Mouse (Mus musculus) lung, adult 2 months (tissue): ENCODE data around the gene Snrpd3. TPM values are rescaled to one million over a fixed set of nuclear protein-coding genes. Genes with fewer than 3 reads are reported as not detected.
"Not testable (repeated sequence)": the region's sequence is repeated elsewhere in the genome, so short reads cannot be mapped to it uniquely, and the experiment has no call there.

Experiments
- DNase-seq: peaks from one replicate; pipeline ENCODE4 v3.0.0; 2022
- H3K4me1 ChIP-seq: fragments of 200-500 bp; 2 replicates; pipeline ENCODE4 v1.6.1; 2011; ENCODE audit warnings: low read length; ENCODE audit not compliant: control insufficient read depth, insufficient read depth
- H3K4me3 ChIP-seq: fragments of 200-500 bp; replicated peaks from 2 replicates; pipeline ENCODE3; 2011; ENCODE audit warnings: low read depth, mild to moderate bottlenecking, control low read depth, low read length; ENCODE audit errors: extremely low read depth
- CTCF ChIP-seq: fragments of 200-500 bp; IDR thresholded peaks from 2 replicates; pipeline ENCODE4 v1.5.1; 2011; ENCODE audit warnings: mild to moderate bottlenecking, low read length, control low read depth; ENCODE audit not compliant: insufficient read depth
- POLR2A ChIP-seq: fragments of 200-500 bp; IDR thresholded peaks from 2 replicates; pipeline ENCODE4 v1.6.1; 2011; ENCODE audit warnings: low read depth, mild to moderate bottlenecking, control low read depth, low read length, borderline replicate concordance; ENCODE audit errors: extremely low read depth
- WGBS: fragments of 180-500 bp; shearing (Covaris S2); methylation state at CpG from one replicate; pipeline ENCODE4 v1.1.7; 2018; 5-methylcytosine and 5-hydroxymethylcytosine counted together
- polyA plus RNA-seq: library from polyadenylated mRNA; depleted of rRNA; stranded (reverse); fragments of >200 nt; gene quantifications from 2 replicates; pipeline ENCODE4 v1.2.3, GENCODE M21; 2012

Gene Snrpd3
- polyA plus RNA-seq, 1 experiment, result 17.2 TPM

- 82% methylated on average over 8 of the region's 8 CpGs for WGBS
- DNase-seq, result no peak
- TF ChIP-seq POLR2A (no peak), CTCF (no peak)
- H3K4me3 ChIP-seq, result no peak overlapping the region
- H3K4me1 ChIP-seq, result peaks cover 7% of the 10 kb centered on the region
Measured at GRCm38 (mm10) chr10:75562596-75562995, 45.2 kb downstream of the Snrpd3 start.

GRCm38 (mm10) chr10:75564687-75565265, 47.4 kb downstream of the Snrpd3 start:
- WGBS, result 69% methylated on average over 12 of the region's 12 CpGs
- no peak overlapping the region for H3K4me3 ChIP-seq
- TF ChIP-seq CTCF (no peak), POLR2A (no peak)
- DNase-seq, result no peak
- H3K4me1 ChIP-seq, result peaks cover 3% of the 10 kb centered on the region

- H3K4me3 ChIP-seq, result no peak overlapping the region
- 45% methylated on average over 6 of the region's 6 CpGs for WGBS
- TF ChIP-seq CTCF (no peak), POLR2A (no peak)
- no peak for DNase-seq
- H3K4me1 ChIP-seq, result no peaks in the 10 kb centered on the region; the same call in 1 of the 2 replicates
Measured at GRCm38 (mm10) chr10:75565436-75565835, 48.1 kb downstream of the Snrpd3 start.

GRCm38 (mm10) chr10:75565906-75566305, 48.6 kb downstream of the Snrpd3 start:
- DNase-seq, result no peak
- H3K4me3 ChIP-seq, result no peak overlapping the region
- TF ChIP-seq CTCF, result no peak
- no peak for TF ChIP-seq POLR2A
- 70% methylated on average over 7 of the region's 7 CpGs for WGBS
- H3K4me1 ChIP-seq, result no peaks in the 10 kb centered on the region

GRCm38 (mm10) chr10:75566321-75566720, 49.0 kb downstream of the Snrpd3 start:
- no peak for DNase-seq
- Histone ChIP-seq H3K4me1 (no peaks in the 10 kb centered on the region), H3K4me3 (no peak overlapping the region)
- TF ChIP-seq POLR2A (no peak), CTCF (no peak)
- whole genome bisulfite sequencing, result 77% methylated on average over 5 of the region's 5 CpGs

GRCm38 (mm10) chr10:75566765-75567164, 49.4 kb downstream of the Snrpd3 start:
- 73% methylated on average over 2 of the region's 2 CpGs for WGBS
- not testable (repeated sequence) for H3K4me3 ChIP-seq, DNase-seq, H3K4me1 ChIP-seq

- Histone ChIP-seq H3K4me3 (no peak overlapping the region), H3K4me1 (no peaks in the 10 kb centered on the region)
- DNase-seq, result no peak
- 38% methylated on average over 5 of the region's 5 CpGs for WGBS
- no peak for TF ChIP-seq POLR2A
- TF ChIP-seq CTCF, result no peak
Measured at GRCm38 (mm10) chr10:75568029-75568428, 50.7 kb downstream of the Snrpd3 start.

GRCm38 (mm10) chr10:75568441-75568840, 51.1 kb downstream of the Snrpd3 start:
- 20% methylated on average over 11 of the region's 11 CpGs for WGBS
- no peaks in the 10 kb centered on the region for H3K4me1 ChIP-seq

GRCm38 (mm10) chr10:75568851-75569250, 51.5 kb downstream of the Snrpd3 start:
- Histone ChIP-seq H3K4me1 (no peaks in the 10 kb centered on the region), H3K4me3 (no peak overlapping the region)
- DNase-seq, result no peak
- TF ChIP-seq CTCF (no peak), POLR2A (no peak)
- WGBS, result 55% methylated on average over 4 of the region's 4 CpGs

More at GRCm38 (mm10) chr10:75568441-75568840, 51.1 kb downstream of the Snrpd3 start:
- H3K4me3 ChIP-seq, result no peak overlapping the region
- TF ChIP-seq CTCF (no peak), POLR2A (no peak)
- DNase-seq, result no peak

- 52% methylated on average over 10 of the region's 10 CpGs for WGBS
- Histone ChIP-seq H3K4me3 (no peak overlapping the region), H3K4me1 (no peaks in the 10 kb centered on the region)
- DNase-seq, result no peak
- TF ChIP-seq CTCF (no peak), POLR2A (no peak)
Measured at GRCm38 (mm10) chr10:75570981-75571657, 53.8 kb downstream of the Snrpd3 start.

GRCm38 (mm10) chr10:75571937-75572336, 54.6 kb downstream of the Snrpd3 start:
- WGBS, result 56% methylated on average over 9 of the region's 9 CpGs
- no peak for DNase-seq
- TF ChIP-seq POLR2A (no peak), CTCF (no peak)
- Histone ChIP-seq H3K4me3 (no peak overlapping the region), H3K4me1 (no peaks in the 10 kb centered on the region)
